Mouse (Mus musculus): ENCODE data around the gene Gm10521.

DNA sequence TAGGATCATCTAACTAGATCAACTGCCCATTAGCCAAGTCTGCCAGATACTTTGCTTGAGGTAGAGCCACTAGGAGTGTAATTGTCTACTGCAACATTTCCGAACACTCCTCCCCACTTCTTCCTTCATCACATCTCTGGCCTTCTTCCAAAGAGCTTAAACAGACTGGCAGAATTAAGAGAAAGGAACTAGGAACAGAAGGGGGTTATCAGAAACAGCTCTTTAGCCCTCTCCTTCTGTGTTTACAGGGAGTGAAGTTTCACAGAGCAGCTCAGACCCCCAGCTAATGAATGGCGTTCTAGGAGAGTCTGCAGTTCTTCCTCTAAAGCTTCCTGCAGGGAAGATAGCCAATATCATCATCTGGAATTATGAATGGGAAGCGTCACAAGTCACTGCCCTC lies 38.4 kb downstream of the Gm10521 start:
- TF ChIP-seq CTCF (IDR thresholded peaks at IDR 0.05) (no peak), POLR2A (IDR thresholded peaks at IDR 0.05; ENCODE audit: insufficient read depth, low read depth, low read length) (no peak), EP300 (IDR thresholded peaks at IDR 0.05; ENCODE audit: insufficient read depth, low read depth, low read length) (no peak)
